Mouse (Mus musculus): ENCODE results near the gene Lrrc27. TPM values are rescaled to one million over a fixed set of nuclear protein-coding genes. Genes with fewer than 3 reads are reported as not detected.

Gene Lrrc27
- total RNA-seq, 2 experiments from 2014 or later, result 5.8 to 7.6 TPM

- no peak for DNase-seq (ENCODE audit: low spot score in 2 of 2)
Observed at GRCm38 (mm10) chr7:139213751-139214150, 963 bp downstream of the Lrrc27 start.

GRCm38 (mm10) chr7:139214160-139214559 is 1.4 kb downstream of the Lrrc27 start:
- no peak for DNase-seq (ENCODE audit: low spot score in 2 of 2)

- DNase-seq (ENCODE audit: low spot score in 2 of 2), result no peak
Observed at GRCm38 (mm10) chr7:139214596-139215340, 2.0 kb downstream of the Lrrc27 start.

- no peak for DNase-seq (ENCODE audit: low spot score in 2 of 2)
Observed at GRCm38 (mm10) chr7:139215516-139215915, 2.7 kb downstream of the Lrrc27 start.

GRCm38 (mm10) chr7:139215946-139216345 is 3.2 kb downstream of the Lrrc27 start:
- DNase-seq (ENCODE audit: low spot score in 2 of 2), result no peak

- DNase-seq (ENCODE audit: low spot score in 2 of 2), result no peak
Observed at GRCm38 (mm10) chr7:139216464-139216863, 3.7 kb downstream of the Lrrc27 start.

- no peak for DNase-seq (ENCODE audit: low spot score in 2 of 2)
Observed at GRCm38 (mm10) chr7:139217046-139217445, 4.3 kb downstream of the Lrrc27 start.

- no peak for DNase-seq (ENCODE audit: low spot score in 2 of 2)
Observed at GRCm38 (mm10) chr7:139218641-139219415, 6.0 kb downstream of the Lrrc27 start.

- no peak for DNase-seq (ENCODE audit: low spot score in 2 of 2)
Observed at GRCm38 (mm10) chr7:139219486-139219885, 6.7 kb downstream of the Lrrc27 start.

- DNase-seq (ENCODE audit: low spot score in 2 of 2), result no peak
Observed at GRCm38 (mm10) chr7:139220303-139220702, 7.5 kb downstream of the Lrrc27 start.

- DNase-seq (ENCODE audit: low spot score in 2 of 2), result no peak
Observed at GRCm38 (mm10) chr7:139221072-139221471, 8.3 kb downstream of the Lrrc27 start.

- no peak for DNase-seq (ENCODE audit: low spot score in 2 of 2)
Observed at GRCm38 (mm10) chr7:139221856-139222255, 9.1 kb downstream of the Lrrc27 start.

- no peak for DNase-seq (ENCODE audit: low spot score in 2 of 2)
Observed at GRCm38 (mm10) chr7:139222341-139222740, 9.6 kb downstream of the Lrrc27 start.

GRCm38 (mm10) chr7:139224070-139224469 is 11.3 kb downstream of the Lrrc27 start:
- DNase-seq (ENCODE audit: low spot score in 2 of 2), result no peak

GRCm38 (mm10) chr7:139224725-139225124 is 11.9 kb downstream of the Lrrc27 start:
- DNase-seq (ENCODE audit: low spot score in 2 of 2), result no peak

- DNase-seq (ENCODE audit: low spot score in 2 of 2), result no peak
Observed at GRCm38 (mm10) chr7:139226416-139226815, 13.6 kb downstream of the Lrrc27 start.

- no peak for DNase-seq (ENCODE audit: low spot score in 2 of 2)
Observed at GRCm38 (mm10) chr7:139228447-139229171, 15.8 kb downstream of the Lrrc27 start.

GRCm38 (mm10) chr7:139229837-139230236 is 17.0 kb downstream of the Lrrc27 start:
- DNase-seq (ENCODE audit: low spot score in 2 of 2), result no peak

GRCm38 (mm10) chr7:139230241-139230640 is 17.5 kb downstream of the Lrrc27 start:
- no peak for DNase-seq (ENCODE audit: low spot score in 2 of 2)

- DNase-seq (ENCODE audit: low spot score in 2 of 2), result peak; percentile 84 to 89
Observed at GRCm38 (mm10) chr7:139233714-139234113, 20.9 kb downstream of the Lrrc27 start.

GRCm38 (mm10) chr7:139234426-139235188 is 21.8 kb downstream of the Lrrc27 start:
- DNase-seq (ENCODE audit: low spot score in 2 of 2), result no peak

All from layer of hippocampus, postnatal 14 days (tissue).